Mouse (Mus musculus) erythroblast, adult 5-6 weeks (primary cell): Measurements from ENCODE around the gene Susd4. TPM values are rescaled to one million over a fixed set of nuclear protein-coding genes. Genes with fewer than 3 reads are reported as not detected.

Experiments used
- ATAC-seq: replicated peaks from 2 replicates; pipeline ENCODE4 v1.8.0; 2016; ENCODE audit warnings: moderate number of reproducible peaks, mild to moderate bottlenecking, moderate TSS enrichment, inconsistent platforms; ENCODE audit not compliant: poor library complexity, low FRiP score, severe bottlenecking
- total RNA-seq, 2 experiments: library from RNA; stranded (forward) in 1 of 2; stranded (reverse) in 1 of 2; fragments of 150-400 nt in 1 of 2; fragments of 200-764, 138-1000 nt in 1 of 2; gene quantifications; 2 replicates each; pipeline versions ENCODE4 v1.2.3 to v1.2.4; 2015 to 2017; ENCODE audit warnings: low replicate concordance in 2 of 2

Gene Susd4
- total RNA-seq, 2 experiments from 2014 or later: not detected

DNA sequence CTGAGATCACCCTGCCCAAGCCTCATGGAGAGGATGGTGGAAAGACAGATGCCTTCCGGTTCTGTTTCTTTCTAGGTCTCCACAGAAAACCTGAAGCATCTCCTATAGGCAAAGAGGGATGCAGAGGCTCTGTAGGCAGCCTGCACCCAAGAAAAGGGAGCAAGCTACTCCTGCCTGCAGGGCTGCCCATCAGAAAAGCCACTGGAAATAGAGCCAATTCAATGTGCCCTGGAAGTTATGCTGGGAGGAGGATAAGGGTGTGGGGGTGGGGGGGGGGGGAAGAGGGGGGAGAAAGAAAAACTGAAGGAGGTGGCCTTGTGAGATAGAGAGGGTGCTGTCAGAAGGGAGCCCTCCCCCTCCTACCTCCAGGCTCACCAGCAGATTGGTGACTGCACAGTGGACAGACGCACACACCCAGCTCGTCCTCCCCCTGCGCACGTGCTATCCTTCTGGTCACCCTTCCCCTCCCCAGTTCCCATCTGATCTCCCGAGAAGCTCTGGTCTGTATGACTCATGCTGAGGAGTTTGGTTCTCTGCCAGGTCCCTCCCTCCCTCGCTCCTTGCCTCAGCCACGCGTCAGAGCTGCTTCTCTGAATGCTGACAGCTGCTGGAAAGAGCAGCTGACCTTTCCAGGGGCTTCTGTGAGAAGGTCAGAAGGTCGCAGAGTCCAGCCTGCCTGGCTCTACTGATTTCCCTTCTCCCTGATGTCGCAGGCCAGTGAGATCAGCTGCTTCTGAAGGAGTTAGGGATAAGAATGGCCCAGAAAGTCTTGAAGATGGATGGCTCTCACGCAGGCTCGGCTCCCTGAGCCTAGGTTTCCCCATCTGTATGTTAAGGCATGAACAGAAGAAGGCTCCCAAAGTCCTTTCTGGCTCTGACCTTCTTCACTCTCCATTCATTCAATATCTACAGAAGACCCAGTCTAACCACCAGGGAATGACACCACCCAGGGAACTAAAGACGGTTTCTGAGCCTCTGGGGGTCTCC lies 144.7 kb downstream of the Susd4 start:
- no peak for ATAC-seq

DNA sequence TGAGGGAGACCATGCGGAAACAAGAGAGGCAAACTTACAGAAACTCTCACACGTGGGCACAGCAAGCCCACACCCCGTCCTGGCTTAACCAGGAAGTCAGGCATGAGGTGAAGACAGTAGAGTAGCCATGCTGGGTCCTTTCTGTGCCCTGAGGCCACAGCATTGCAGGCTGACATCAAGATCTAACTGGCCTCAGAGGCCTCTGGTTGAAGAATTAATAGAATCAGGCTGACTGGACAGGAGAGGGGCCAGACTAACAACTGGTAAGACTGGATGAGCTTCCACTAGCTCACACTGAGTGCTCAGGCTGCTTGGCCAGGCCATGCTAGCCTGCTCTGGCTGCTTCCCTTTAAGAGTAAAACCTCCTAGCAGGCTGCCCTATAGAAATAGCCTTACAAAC lies 145.4 kb downstream of the Susd4 start:
- no peak for ATAC-seq

- no peak for ATAC-seq
Observed at GRCm38 (mm10) chr1:182909596-182909995, 145.9 kb downstream of the Susd4 start.

GRCm38 (mm10) chr1:182912591-182912990 lies 148.9 kb downstream of the Susd4 start:
- ATAC-seq: no peak

GRCm38 (mm10) chr1:182914121-182914908 lies 150.7 kb downstream of the Susd4 start:
- no peak for ATAC-seq

GRCm38 (mm10) chr1:182916166-182916565 lies 152.5 kb downstream of the Susd4 start:
- ATAC-seq: no peak

- ATAC-seq: no peak
Observed at GRCm38 (mm10) chr1:182918718-182919346, 155.2 kb downstream of the Susd4 start.

GRCm38 (mm10) chr1:182922824-182923223 lies 159.2 kb downstream of the Susd4 start:
- no peak for ATAC-seq

- ATAC-seq: no peak
Observed at GRCm38 (mm10) chr1:182926465-182926864, 162.8 kb downstream of the Susd4 start.

- ATAC-seq: no peak
Observed at GRCm38 (mm10) chr1:182927878-182928851, 164.5 kb downstream of the Susd4 start.

- no peak for ATAC-seq
Observed at GRCm38 (mm10) chr1:182935469-182935868, 171.8 kb downstream of the Susd4 start.

- no peak for ATAC-seq
Observed at GRCm38 (mm10) chr1:182937486-182938120, 173.9 kb downstream of the Susd4 start.

DNA sequence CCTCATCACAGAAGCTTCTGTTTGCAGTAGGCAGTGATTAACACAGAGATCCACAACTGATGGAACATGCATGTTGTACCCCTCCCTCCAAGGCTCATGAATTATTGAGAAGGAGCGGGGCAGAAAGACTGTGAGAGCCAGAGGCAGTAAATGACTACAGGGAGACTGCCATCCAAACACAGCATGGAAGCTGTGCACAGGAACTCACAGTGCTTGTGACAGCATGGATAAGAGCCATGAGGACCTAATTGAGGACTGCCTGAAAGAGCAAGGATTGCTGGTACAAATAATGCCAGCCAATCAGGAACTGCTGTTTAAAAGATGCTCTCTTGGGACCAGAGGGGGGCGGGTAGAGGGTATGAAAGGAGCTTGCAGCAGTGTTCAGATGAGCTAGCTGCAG lies 178.3 kb downstream of the Susd4 start:
- no peak for ATAC-seq

- no peak for ATAC-seq
Observed at GRCm38 (mm10) chr1:182943911-182944310, 180.3 kb downstream of the Susd4 start.

GRCm38 (mm10) chr1:182944638-182945037 lies 181.0 kb downstream of the Susd4 start:
- no peak for ATAC-seq

- no peak for ATAC-seq
Observed at GRCm38 (mm10) chr1:182945561-182945960, 181.9 kb downstream of the Susd4 start.
